Mouse (Mus musculus) C2C12 (cell line): ENCODE measurements at regions not wholly inside any gene's neighbourhood (a gene's known extent, or its start where the extent isn't known, plus 50 kb on each side); places are given as distances from the start of the nearest gene placed in this dataset.

Source experiments
- H3K27me3 ChIP-seq: one replicate; pipeline ENCODE4 v1.6.1; 2011; ENCODE audit not compliant: control insufficient read depth, insufficient read depth, insufficient read length
- H3K36me3 ChIP-seq: one replicate; pipeline ENCODE4 v1.6.1; 2011; ENCODE audit not compliant: control insufficient read depth, insufficient read depth
- H3K4me3 ChIP-seq: one replicate; pipeline ENCODE4 v1.5.1; 2011; ENCODE audit warnings: mild to moderate bottlenecking, control low read depth; ENCODE audit not compliant: poor library complexity, insufficient read depth, severe bottlenecking
- H3K79me2 ChIP-seq: one replicate; pipeline ENCODE4 v1.6.1; 2011; ENCODE audit not compliant: control insufficient read depth, insufficient read depth
- H3K79me3 ChIP-seq: one replicate; pipeline ENCODE4 v1.6.1; 2011; ENCODE audit warnings: low read depth, control low read depth
- H3ac ChIP-seq: one replicate; pipeline ENCODE3; 2011; ENCODE audit warnings: low read depth; ENCODE audit not compliant: control insufficient read depth, insufficient read length
- CEBPB ChIP-seq: IDR thresholded peaks from one replicate; pipeline ENCODE4 v1.6.1; 2011; ENCODE audit warnings: low read depth, mild to moderate bottlenecking, control low read depth, moderate library complexity
- CTCF ChIP-seq: IDR thresholded peaks from one replicate; pipeline ENCODE4 v1.5.1; 2011; ENCODE audit not compliant: control insufficient read depth, insufficient read depth, insufficient read length
- FOSL1 ChIP-seq: IDR thresholded peaks from one replicate; pipeline ENCODE4 v1.8.0; 2011; ENCODE audit warnings: mild to moderate bottlenecking, low read length; ENCODE audit not compliant: poor library complexity, insufficient read depth, severe bottlenecking
- MAX ChIP-seq: IDR thresholded peaks from one replicate; pipeline ENCODE4 v1.6.1; 2011; ENCODE audit warnings: mild to moderate bottlenecking, control low read depth
- MYOD1 ChIP-seq: IDR thresholded peaks from one replicate; pipeline ENCODE4 v1.6.1; 2011; ENCODE audit warnings: low read depth; ENCODE audit not compliant: control insufficient read depth, insufficient read length
- MYOG ChIP-seq: IDR thresholded peaks from one replicate; pipeline ENCODE4 v1.6.1; 2011; ENCODE audit not compliant: control insufficient read depth, insufficient read length; ENCODE audit errors: extremely low read depth
- USF1 ChIP-seq: IDR thresholded peaks from one replicate; pipeline ENCODE4 v1.6.1; 2011; ENCODE audit warnings: low read depth, mild to moderate bottlenecking, control low read depth, moderate library complexity

DNA sequence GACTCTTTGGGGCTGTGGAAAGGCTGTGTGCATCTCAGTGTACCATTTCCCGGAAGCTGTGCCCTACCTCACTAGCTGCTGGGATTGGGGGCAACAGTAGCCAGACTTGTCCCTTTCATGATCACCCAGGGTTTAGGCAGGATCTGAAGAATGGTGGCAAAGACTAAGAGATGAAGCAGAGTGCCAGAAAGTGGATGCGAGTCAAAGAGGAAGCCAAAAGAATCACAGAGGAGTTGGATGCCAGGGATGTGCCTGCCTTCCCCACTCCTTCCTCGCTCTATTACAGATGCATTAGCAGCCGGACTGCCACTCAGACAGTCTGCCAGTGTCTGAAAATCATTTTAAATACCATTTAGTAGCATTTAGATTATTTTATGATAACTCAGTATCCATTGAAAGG is 271.5 kb upstream of the Slc24a2 start:
- H3K27me3 ChIP-seq, result no peaks in the 10 kb centered on the region
- no peaks in the 10 kb centered on the region for H3K79me3 ChIP-seq
- H3ac ChIP-seq, result no peak overlapping the region
- H3K36me3 ChIP-seq, result no peaks in the 10 kb centered on the region
- TF ChIP-seq USF1, result no peak
- TF ChIP-seq CTCF, result no peak
- no peak for TF ChIP-seq FOSL1
- no peak for TF ChIP-seq MAX
- TF ChIP-seq CEBPB, result no peak
- TF ChIP-seq MYOD1, result no peak
- no peak for TF ChIP-seq MYOG
- H3K79me2 ChIP-seq, result no peaks in the 10 kb centered on the region
- H3K4me3 ChIP-seq, result no peak overlapping the region

- Histone ChIP-seq H3K4me3 (no peak overlapping the region), H3K79me2 (no peaks in the 10 kb centered on the region), H3ac (no peak overlapping the region), H3K36me3 (no peaks in the 10 kb centered on the region), H3K79me3 (no peaks in the 10 kb centered on the region), H3K27me3 (no peaks in the 10 kb centered on the region)
- TF ChIP-seq MYOG (no peak), MAX (no peak), CTCF (no peak), FOSL1 (no peak), USF1 (no peak), MYOD1 (no peak), CEBPB (no peak)
Measured at GRCm38 (mm10) chr4:87500441-87500840, 270.2 kb upstream of the Slc24a2 start.

- no peaks in the 10 kb centered on the region for H3K79me3 ChIP-seq
- H3K27me3 ChIP-seq, result no peaks in the 10 kb centered on the region
- no peaks in the 10 kb centered on the region for H3K36me3 ChIP-seq
- TF ChIP-seq CTCF (no peak), MAX (no peak), FOSL1 (no peak), CEBPB (no peak), MYOD1 (no peak), MYOG (no peak), USF1 (no peak)
- no peaks in the 10 kb centered on the region for H3K79me2 ChIP-seq
- no peak overlapping the region for H3ac ChIP-seq
- no peak overlapping the region for H3K4me3 ChIP-seq
Measured at GRCm38 (mm10) chr4:87487798-87488197, 257.5 kb upstream of the Slc24a2 start.

DNA sequence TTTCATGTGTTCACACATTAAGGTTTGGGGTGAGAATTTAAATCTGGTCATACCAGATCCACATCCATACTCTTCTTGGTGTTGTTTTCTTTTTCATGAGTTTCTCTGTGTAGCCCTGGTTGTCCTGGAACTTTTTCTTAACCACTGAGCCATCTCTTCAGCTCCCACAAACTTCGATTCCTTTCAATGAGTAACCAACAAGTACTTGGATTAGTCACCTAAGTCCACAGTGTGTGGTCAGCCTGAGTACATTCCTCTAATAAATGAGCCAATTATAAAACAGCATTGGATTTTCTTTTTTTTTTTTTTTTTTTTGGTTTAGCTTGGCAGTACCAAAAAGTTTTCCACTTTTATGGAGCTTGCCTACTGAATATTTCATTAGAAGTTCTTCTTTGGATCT is 245.3 kb upstream of the Slc24a2 start:
- Histone ChIP-seq H3K36me3 (no peaks in the 10 kb centered on the region), H3ac (no peak overlapping the region), H3K4me3 (no peak overlapping the region), H3K27me3 (no peaks in the 10 kb centered on the region), H3K79me3 (no peaks in the 10 kb centered on the region), H3K79me2 (no peaks in the 10 kb centered on the region)
- TF ChIP-seq CTCF (no peak), CEBPB (no peak), FOSL1 (peak; percentile 57)

- Histone ChIP-seq H3ac (no peak overlapping the region), H3K36me3 (no peaks in the 10 kb centered on the region), H3K27me3 (no peaks in the 10 kb centered on the region), H3K4me3 (no peak overlapping the region), H3K79me2 (no peaks in the 10 kb centered on the region), H3K79me3 (no peaks in the 10 kb centered on the region)
- TF ChIP-seq CTCF, result no peak
- no peak for TF ChIP-seq MYOD1
- TF ChIP-seq MAX, result no peak
- no peak for TF ChIP-seq FOSL1
- TF ChIP-seq CEBPB, result no peak
- TF ChIP-seq MYOG, result no peak
- TF ChIP-seq USF1, result no peak
Measured at GRCm38 (mm10) chr4:87473331-87474039, 243.2 kb upstream of the Slc24a2 start.

GRCm38 (mm10) chr4:87472787-87473186 is 242.5 kb upstream of the Slc24a2 start:
- H3K79me2 ChIP-seq, result no peaks in the 10 kb centered on the region

More at GRCm38 (mm10) chr4:87472787-87473186, 242.5 kb upstream of the Slc24a2 start:
- no peak for TF ChIP-seq FOSL1
- TF ChIP-seq MAX, result no peak
- TF ChIP-seq CEBPB, result no peak
- TF ChIP-seq CTCF, result no peak
- TF ChIP-seq USF1, result no peak
- no peak for TF ChIP-seq MYOD1
- TF ChIP-seq MYOG, result no peak
- H3K79me3 ChIP-seq, result no peaks in the 10 kb centered on the region
- H3K4me3 ChIP-seq, result no peak overlapping the region
- no peak overlapping the region for H3ac ChIP-seq
- no peaks in the 10 kb centered on the region for H3K27me3 ChIP-seq
- H3K36me3 ChIP-seq, result no peaks in the 10 kb centered on the region
